Mouse (Mus musculus) embryonic stem cell, embryonic (primary cell): ENCODE measurements at regions not wholly inside any gene's neighbourhood (a gene's known extent, or its start where the extent isn't known, plus 50 kb on each side); places are given as distances from the start of the nearest gene placed in this dataset.
"Not testable (repeated sequence)": the region's sequence is repeated elsewhere in the genome, so short reads cannot be mapped to it uniquely, and the experiment has no call there.

Source experiments
- CTCF ChIA-PET, 4 experiments: fragments of 300-600 bp in 2 of 4; fragments of 350-600 bp in 2 of 4; sonication (Branson Sonifier 250); formaldehyde crosslinking; loops; one replicate each; lab custom pipeline; 2022; ENCODE audit warnings: inconsistent platforms in 2 of 4; lab: Charles Lee
- POLR2A ChIA-PET, 4 experiments: fragments of 300-600 bp in 2 of 4; fragments of 350-600 bp in 2 of 4; sonication (Branson Sonifier 250); formaldehyde crosslinking; loops; one replicate each; lab custom pipeline; 2022; ENCODE audit warnings: antibody characterized with exemption in 4 of 4, inconsistent platforms in 1 of 4; lab: Charles Lee

DNA sequence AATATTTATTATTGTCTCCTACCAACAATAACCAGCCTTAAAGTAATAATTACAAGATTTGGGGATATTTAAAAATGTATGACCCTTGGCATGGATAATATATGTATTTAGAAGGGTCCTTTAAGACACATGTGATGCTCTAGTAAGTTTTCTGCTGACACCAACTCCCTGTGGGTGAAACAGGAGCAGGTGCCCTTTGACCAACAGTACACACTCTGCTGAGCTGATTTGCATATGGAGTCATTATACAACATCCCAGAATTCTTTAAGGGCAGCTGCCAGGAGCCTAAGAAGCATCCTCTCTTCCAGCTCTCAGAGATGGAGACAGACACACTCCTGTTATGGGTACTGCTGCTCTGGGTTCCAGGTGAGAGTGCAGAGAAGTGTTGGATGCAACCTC, 274.1 kb downstream of the Rpia start:
- POLR2A ChIA-PET: no interaction called here
- CTCF ChIA-PET: no interaction called here

DNA sequence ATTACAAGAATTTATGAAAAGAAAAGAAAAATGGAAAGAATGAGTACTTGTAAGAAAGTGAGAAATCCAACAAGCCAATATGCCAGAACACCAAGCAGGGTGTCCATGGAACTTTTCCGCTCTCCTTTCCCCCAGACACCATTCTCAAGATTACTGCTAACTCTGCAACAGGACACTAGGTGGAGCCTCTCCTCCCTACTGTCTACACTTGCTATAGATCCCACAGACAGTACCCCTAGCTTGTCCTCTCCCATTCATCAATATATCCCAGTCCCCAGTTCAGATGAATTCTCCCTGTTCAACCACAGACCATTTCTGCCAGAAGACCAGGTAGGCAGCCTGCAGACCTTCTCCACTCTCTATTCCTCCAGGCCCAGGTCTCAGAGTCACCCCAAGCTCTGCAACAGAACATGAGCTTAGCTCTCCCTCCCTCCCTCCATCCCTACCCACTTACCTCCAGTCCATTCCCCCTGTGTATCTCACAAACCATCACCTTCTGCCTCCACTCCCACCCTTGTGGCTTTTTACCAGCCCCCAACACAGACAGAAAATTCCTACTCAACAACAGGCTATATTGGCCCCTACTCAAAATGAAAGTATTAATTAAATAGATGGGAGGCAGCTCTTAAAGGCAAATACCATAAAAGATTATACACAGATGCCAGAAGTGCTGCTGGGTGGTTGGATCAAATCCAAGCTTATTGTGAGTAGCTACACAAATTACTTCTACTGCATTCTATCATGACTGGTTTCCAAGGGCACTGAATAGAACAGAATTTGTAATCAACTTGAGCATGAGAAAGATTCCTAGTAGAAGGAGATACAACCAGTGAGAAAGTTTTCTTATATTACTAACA, 323.2 kb downstream of the Rpia start:
- CTCF ChIA-PET: interaction anchor here in 1 of 4 experiments (0.7 to 1.3 kb wide), 2 partner anchors 240 to 241 kb away, joined by 3 to 4 read pairs; no protein-coding TSS in a partner anchor
- POLR2A ChIA-PET: no interaction called here

DNA sequence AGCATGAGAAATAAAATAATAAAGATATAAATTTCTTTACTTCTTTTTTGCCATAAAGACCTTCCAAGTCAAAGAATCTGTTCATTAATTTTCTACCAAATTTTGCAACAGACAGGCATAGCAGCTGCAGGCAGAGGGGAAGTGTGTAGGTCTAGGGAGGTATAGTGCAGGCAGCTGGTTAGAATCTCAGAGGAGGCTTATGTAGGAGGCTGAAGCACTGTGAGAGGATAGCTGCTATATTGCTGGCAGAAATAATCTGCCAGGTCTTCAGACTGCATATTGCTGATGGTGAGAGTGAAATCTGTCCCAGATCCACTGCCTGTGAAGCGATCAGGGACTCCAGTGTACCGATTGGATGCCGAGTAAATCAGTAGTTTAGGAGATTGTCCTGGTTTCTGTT, 334.8 kb downstream of the Rpia start:
- ChIA-PET POLR2A (no interaction called here), CTCF (no interaction called here)

DNA sequence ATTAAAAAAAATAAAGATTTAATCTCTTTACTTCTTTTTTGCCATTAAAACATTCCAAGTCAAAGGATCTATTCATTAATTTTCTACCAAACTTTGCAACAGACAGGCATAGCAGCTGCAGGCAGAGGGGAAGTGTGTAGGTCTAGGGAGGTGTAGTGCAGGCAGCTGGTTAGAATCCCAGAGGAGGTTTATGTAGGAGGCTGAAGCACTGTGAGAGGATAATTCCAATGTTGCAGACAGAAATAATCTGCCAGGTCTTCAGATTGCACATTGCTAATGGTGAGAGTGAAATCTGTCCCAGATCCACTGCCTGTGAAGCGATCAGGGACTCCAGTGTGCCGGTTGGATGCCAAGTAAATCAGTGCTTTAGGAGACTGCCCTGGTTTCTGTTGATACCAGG, 357.3 kb downstream of the Rpia start:
- CTCF ChIA-PET, POLR2A ChIA-PET: not testable (repeated sequence)

DNA sequence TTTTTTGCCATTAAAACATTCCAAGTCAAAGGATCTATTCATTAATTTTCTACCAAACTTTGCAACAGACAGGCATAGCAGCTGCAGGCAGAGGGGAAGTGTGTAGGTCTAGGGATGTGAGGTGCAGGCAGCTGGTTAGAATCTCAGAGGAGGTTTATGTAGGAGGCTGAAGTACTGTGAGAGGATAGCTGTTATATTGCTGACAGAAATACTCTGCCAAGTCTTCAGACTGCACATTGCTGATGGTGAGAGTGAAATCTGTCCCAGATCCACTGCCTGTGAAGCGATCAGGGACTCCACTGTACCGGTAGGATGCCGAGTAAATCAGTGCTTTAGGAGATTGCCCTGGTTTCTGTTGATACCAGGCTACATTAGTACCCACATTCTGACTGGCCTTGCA, 385.7 kb downstream of the Rpia start:
- CTCF ChIA-PET, POLR2A ChIA-PET: not testable (repeated sequence)

DNA sequence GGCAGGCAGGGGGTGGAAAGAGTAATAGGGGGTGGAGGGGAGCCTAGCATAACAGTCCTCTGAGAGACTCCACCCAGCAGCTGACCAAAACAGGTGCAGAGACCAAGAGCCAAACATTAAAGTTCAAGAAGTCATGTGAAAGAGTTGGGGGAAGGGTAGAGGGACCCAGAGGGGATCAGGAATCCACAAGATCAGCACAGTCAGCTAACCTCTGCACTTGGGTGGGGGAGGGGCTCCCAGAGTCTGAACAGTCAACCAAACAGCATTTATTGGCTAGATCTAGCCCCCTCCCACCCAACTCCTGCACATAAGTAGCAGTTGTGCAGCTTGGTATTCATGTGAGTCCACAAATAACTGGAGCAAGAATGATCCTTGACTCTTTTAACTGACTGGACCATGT, 402.2 kb downstream of the Rpia start:
- POLR2A ChIA-PET, CTCF ChIA-PET: not testable (repeated sequence)

DNA sequence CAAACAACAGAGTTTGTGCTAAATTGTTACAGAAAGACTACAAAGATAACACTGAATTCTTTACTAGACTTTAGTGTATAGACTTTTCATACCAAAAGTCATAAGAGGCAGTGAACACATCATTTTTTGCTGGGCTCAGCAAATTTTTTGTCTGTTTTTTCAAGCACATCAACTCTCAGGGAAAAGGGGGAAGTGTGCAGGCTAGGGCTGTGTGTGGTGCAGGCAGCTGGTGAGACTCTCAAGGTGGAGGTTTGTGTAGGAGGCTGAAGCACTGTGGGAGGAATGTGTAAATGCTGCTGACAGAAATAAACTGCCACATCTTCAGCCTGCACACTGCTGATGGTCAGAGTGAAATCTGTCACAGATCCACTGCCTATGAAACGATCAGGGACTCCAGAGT, 405.6 kb downstream of the Rpia start:
- POLR2A ChIA-PET, CTCF ChIA-PET: not testable (repeated sequence)

DNA sequence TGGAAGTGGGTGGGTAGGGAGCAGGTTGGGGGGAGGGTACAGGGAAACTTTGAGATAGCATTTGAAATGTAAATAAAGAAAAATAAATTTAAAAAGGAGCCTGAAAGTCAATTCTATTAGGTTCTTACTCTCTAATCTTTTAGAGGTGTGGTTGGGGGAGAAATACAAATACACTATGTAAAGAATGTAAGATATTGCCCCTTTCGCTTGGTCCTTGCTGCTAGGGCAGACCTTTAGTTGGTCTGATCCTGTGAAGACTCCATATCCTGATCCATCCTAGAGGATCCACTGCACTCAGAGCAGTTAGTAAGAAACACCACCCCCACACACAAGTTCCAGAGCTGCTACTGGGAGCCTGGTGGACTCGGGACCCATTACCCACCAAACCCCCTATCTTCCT, 412.7 kb downstream of the Rpia start:
- CTCF ChIA-PET, POLR2A ChIA-PET: not testable (repeated sequence)

DNA sequence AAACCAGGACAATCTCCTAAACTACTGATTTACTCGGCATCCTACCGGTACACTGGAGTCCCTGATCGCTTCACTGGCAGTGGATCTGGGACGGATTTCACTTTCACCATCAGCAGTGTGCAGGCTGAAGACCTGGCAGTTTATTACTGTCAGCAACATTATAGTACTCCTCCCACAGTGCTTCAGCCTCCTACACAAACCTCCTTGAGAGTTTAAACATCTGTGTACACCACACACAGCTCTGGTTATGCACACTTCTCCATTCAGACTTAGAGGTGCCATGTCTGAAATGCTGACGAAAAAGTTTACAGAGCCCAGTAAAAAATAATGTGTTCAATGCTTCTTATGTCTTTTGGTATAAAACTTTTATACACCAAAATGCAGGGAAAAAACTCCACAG, 420.2 kb downstream of the Rpia start:
- POLR2A ChIA-PET, CTCF ChIA-PET: not testable (repeated sequence)

DNA sequence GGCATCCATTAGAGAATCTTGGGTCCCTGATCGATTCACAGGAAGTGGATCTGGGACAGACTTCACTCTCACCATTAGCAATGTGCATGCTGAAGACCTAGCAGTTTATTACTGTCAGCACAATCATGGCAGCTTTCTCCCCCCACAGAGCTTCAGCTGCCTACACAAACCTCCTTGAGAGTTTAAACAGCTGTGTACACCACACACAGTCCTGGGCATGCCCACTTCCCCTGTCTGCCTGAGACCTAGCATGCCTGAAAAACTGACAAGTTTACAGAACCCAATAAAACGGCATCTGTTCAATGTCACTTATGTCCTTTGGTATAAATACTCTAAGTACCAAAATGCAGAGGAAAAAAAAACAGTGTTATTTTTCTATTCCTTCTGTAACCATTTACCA, 435.7 kb downstream of the Rpia start:
- CTCF ChIA-PET: no interaction called here

DNA sequence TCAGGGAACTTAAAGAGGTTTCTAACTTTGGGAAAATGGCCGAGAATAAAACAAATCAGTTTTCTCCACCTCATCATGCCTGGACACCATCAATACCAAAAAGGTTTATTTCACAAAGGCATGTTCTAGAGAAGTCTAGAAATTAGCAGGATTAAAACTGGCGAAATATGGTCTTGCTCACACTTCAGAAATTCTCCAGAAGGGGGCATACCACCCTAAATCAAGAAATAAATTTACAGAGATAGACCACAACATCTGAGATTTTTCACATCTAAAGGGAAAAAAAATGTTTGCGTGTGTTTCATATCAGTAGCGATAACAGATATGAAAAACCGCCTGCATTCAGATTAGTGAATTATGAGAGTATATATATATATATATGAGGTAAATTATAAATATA, 449.9 kb downstream of the Rpia start:
- ChIA-PET CTCF (interaction anchor here in 2 of 4 experiments (0.6 to 0.7 kb wide), 2 partner anchors 126 to 368 kb away, joined by 3 to 10 read pairs; no protein-coding TSS in a partner anchor), POLR2A (no interaction called here)

More for the DNA sequence above, 435.7 kb downstream of the Rpia start:
- POLR2A ChIA-PET: no interaction called here

DNA sequence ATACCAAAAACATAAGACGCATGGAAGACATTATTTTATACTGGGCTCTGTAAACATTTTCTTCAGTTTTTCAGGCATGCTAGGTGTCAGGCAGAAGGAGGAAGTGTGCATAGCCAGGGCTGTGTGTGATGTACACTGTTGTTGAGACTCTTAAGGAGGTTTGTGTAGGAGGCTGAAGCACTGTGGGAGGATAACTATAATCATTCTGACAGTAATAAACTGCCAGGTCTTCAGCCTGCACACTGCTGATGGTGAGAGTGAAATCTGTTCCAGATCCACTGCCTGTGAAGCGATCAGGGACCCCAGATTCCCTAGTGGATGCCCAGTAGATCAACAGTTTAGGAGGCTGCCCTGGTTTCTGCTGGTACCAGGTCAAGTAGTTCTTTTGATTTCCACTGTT, 451.3 kb downstream of the Rpia start:
- POLR2A ChIA-PET, CTCF ChIA-PET: not testable (repeated sequence)

DNA sequence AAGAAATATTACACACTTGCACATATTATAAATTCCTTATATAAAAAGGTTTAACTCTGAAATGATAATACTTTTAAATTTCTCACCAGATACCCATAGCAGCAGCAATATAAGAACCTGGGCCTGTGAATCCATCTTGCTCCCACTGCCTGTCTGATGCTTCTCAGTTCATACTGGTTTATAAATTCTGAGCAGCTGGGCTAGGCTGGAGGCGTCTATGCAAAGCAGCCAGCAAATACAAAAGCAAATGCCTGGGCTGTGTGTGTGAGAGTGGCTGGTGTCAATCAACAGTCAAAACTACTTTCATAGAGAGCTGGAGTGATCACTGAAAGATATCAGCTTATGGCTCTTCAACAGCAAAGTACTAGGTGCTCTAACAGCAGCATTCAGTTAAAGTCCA, 476.7 kb downstream of the Rpia start:
- ChIA-PET POLR2A (no interaction called here), CTCF (interaction anchor here in 1 of 4 experiments (0.6 kb wide), 1 partner anchor 395 kb away, joined by 4 read pairs; no protein-coding TSS in a partner anchor)

DNA sequence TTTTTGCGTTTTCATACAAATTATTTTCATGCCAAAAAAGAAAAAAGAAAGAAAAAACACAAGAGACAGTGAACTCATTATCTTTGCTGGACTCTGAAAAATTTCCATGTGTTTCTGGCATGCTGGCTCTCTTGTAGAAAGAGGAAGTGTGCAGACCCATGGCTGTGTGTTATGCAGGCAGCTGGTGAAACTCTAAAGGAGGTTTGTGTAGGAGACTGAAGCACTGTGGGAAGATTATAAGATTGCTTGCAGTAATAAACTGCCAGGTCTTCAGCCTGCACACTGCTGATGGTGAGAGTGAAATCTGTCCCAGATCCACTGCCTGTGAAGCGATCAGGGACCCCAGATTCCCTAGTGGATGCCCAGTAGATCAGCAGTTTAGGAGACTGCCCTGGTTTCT, 477.4 kb downstream of the Rpia start:
- POLR2A ChIA-PET, CTCF ChIA-PET: not testable (repeated sequence)

DNA sequence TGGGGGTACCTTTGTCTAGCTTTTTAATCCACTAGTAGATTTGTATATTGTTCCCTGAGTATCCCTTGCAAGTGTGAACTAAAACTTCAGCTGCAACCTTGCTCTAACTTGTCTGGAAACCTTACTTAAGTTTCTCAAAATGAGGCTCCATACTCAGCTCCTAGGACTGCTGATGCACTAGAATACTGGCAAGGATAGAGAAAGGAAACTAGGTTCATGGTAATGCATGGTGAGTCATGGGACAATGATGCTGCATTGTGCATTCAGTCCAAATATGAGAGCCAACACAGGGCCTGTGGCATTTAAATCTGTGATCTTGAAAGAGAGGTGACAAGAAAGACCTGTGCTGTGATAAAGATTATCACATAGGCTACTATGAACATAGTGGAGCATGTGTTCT, 490.9 kb downstream of the Rpia start:
- POLR2A ChIA-PET, CTCF ChIA-PET: not testable (repeated sequence)

DNA sequence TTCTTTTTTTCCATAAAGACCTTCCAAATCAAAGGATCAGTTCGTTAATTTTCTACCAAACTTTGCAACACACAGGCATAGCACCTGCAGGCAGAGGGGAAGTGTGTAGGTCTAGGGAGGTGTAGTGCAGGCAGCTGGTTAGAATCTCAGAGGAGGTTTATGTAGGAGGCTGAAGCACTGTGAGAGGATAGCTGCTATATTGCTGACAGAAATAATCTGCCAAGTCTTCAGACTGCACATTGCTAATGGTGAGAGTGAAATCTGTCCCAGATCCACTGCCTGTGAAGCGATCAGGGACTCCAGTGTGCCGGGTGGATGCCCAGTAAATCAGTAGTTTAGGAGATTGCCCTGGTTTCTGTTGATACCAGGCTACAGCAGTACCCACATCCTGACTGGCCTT, 531.8 kb downstream of the Rpia start:
- POLR2A ChIA-PET, CTCF ChIA-PET: not testable (repeated sequence)

DNA sequence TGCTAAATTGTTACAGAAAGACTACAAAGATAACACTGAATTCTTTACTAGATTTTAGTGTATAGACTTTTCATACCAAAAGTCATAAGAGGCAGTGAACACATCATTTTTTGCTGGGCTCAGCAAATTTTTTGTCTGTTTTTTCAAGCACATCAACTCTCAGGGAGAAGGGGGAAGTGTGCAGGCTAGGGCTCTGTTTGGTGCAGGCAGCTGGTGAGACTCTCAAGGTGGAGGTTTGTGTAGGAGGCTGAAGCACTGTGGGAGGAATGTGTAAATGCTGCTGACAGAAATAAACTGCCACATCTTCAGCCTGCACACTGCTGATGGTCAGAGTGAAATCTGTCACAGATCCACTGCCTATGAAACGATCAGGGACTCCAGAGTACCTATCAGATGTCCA, 551.9 kb downstream of the Rpia start:
- CTCF ChIA-PET, POLR2A ChIA-PET: not testable (repeated sequence)

DNA sequence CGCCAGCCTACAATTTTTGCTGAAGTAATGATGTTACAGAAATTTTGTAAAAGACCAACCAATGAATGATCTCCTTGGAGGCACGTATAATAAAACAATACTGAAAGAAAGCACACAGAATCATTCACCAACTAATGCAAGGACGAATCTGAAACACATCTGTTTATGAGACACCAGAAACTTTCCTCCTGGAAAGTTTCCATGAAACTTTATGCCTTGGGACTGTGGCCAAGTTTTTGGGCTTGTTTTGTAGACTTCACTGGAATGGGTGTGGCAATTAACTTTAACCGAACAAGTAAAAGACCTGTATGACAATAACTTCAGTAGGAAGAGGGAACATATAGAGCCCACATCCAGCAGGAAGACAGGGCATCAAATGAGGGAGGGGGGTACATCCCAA, 564.9 kb downstream of the Rpia start:
- ChIA-PET CTCF (no interaction called here), POLR2A (no interaction called here)

DNA sequence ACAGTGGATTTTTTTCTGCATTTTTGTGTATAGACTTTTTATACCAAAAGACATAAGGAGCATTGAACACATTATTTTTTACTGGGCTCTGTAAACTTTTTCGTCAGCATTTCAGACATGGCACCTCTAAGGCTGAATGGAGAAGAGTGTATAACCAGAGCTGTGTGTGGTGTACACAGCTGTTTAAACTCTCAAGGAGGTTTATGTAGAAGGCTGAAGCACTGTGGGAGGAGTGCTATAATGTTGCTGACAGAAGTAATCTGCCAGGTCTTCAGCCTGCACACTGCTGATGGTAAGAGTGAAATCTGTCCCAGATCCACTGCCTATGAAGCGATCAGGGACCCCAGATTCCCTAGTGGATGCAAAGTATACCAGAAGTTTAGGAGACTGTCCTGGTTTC, 575.4 kb downstream of the Rpia start:
- POLR2A ChIA-PET, CTCF ChIA-PET: not testable (repeated sequence)

DNA sequence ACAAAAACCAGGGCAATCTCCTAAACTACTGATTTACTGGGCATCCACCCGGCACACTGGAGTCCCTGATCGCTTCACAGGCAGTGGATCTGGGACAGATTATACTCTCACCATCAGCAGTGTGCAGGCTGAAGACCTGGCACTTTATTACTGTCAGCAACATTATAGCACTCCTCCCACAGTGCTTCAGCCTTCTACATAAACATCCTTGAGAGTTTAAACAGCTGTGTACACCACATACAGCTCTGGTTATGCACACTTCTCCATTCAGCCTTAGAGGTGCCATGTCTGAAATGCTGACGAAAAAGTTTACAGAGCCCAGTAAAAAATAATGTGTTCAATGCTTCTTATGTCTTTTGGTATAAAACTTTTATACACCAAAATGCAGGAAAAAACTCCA, 576.3 kb downstream of the Rpia start:
- CTCF ChIA-PET, POLR2A ChIA-PET: not testable (repeated sequence)
